Mouse (Mus musculus) limb, embryonic 10.5 days (tissue): Measurements from ENCODE around the gene Mcrip1. TPM values are rescaled to one million over a fixed set of nuclear protein-coding genes. Genes with fewer than 3 reads are reported as not detected.

Source experiments
- DNase-seq: peaks from one replicate; pipeline ENCODE4 v3.0.0-alpha.2; 2017; ENCODE audit warnings: low spot score
- H3K27ac ChIP-seq: fragments of 300-500 bp; sonication (generic); 2 replicates; pipeline ENCODE4 v1.5.1; 2016; ENCODE audit warnings: mild to moderate bottlenecking
- H3K27me3 ChIP-seq: fragments of 300-500 bp; sonication (generic); 2 replicates; pipeline ENCODE4 v1.6.1; 2016; ENCODE audit warnings: low read depth, mild to moderate bottlenecking; ENCODE audit not compliant: poor library complexity, severe bottlenecking
- H3K36me3 ChIP-seq: fragments of 300-500 bp; sonication (generic); 2 replicates; pipeline ENCODE4 v1.6.1; 2016; ENCODE audit warnings: mild to moderate bottlenecking, moderate library complexity
- H3K4me1 ChIP-seq: fragments of 300-500 bp; sonication (generic); 2 replicates; pipeline ENCODE4 v1.6.1; 2016
- H3K4me3 ChIP-seq: fragments of 300-500 bp; sonication (generic); 2 replicates; pipeline ENCODE4 v1.5.1; 2016; ENCODE audit warnings: mild to moderate bottlenecking, moderate library complexity
- H3K9me3 ChIP-seq: fragments of 300-500 bp; sonication (generic); replicated peaks from 2 replicates; pipeline ENCODE4 v1.6.1; 2016; ENCODE audit warnings: mild to moderate bottlenecking
- WGBS: fragments of 180-500 bp; shearing (Covaris S2); methylation state at CpG from one replicate; pipeline ENCODE4 v1.1.7; 2016; 5-methylcytosine and 5-hydroxymethylcytosine counted together
- polyA plus RNA-seq: library from polyadenylated mRNA; unstranded; fragments of >200 nt; fragmentation: Nextera tagmentation; extraction: Ambion mirVana; gene quantifications from 2 replicates; pipeline ENCODE4 v1.2.1, GENCODE M21; 2016

Mcrip1 gene
- polyA plus RNA-seq, 1 experiment from 2014 or later = 235 TPM

DNA sequence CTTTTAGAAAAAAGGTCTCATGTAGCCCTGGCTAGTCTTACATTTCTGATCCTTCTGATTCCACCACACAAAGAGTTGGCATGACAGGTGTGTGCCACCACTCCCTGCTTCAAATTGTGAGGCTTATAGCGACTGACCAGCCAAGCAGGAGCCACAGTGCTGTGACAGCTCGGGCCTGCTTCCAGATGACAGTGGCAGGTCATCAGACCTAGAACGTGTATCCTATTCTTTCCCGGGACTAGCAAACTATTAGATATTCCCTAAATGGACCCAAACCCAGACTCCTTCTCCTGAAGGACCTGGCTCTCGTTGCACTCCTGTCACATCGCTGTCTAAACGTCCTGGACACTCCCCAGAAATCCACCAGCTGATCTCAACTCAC, 750 bp downstream of the Mcrip1 start:
- peak overlapping the region; percentile 97 for H3K27ac ChIP-seq
- H3K27me3 ChIP-seq = no peaks in the 10 kb centered on the region
- peaks cover 38% of the 10 kb centered on the region for H3K36me3 ChIP-seq
- H3K4me3 ChIP-seq = peak overlapping the region; percentile 91
- no peak for DNase-seq
- 32% methylated on average over 7 of the region's 7 CpGs for WGBS
- H3K4me1 ChIP-seq = peaks cover 33% of the 10 kb centered on the region
- no peaks in the 10 kb centered on the region for H3K9me3 ChIP-seq

DNA sequence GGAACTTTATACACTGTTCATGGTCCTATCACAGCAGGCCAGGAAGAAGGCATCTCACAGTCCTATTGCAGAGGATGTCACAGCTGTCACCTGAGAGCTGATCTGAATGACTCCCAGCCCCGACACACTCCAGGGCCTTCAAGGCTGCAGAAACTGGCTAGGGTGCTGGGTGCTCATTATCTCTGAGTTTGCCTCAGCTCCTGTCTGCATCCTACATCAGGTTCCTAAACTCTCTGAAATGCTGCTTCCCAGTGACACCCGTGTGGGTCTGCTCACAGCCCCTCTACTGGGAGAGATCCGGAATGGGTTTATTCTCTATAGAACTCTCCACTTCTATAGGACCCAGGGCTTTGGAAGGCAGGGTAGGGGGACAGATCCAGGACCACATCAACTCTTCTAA, 1.3 kb downstream of the Mcrip1 start:
- H3K4me3 ChIP-seq = peak overlapping the region; percentile 91
- H3K4me1 ChIP-seq = peaks cover 33% of the 10 kb centered on the region
- H3K27me3 ChIP-seq = no peaks in the 10 kb centered on the region
- H3K9me3 ChIP-seq = no peaks in the 10 kb centered on the region
- H3K36me3 ChIP-seq = peaks cover 44% of the 10 kb centered on the region
- H3K27ac ChIP-seq = peak overlapping the region; percentile 97; the same call in 1 of the 2 replicates
- DNase-seq = no peak
- WGBS = 89% methylated on average over 3 of the region's 3 CpGs

GRCm38 (mm10) chr11:120547469-120547868, 2.1 kb downstream of the Mcrip1 start:
- peaks cover 52% of the 10 kb centered on the region for H3K36me3 ChIP-seq
- peaks cover 33% of the 10 kb centered on the region for H3K4me1 ChIP-seq
- H3K9me3 ChIP-seq = no peaks in the 10 kb centered on the region
- no peak overlapping the region for H3K27ac ChIP-seq
- H3K27me3 ChIP-seq = no peaks in the 10 kb centered on the region
- no peak for DNase-seq
- H3K4me3 ChIP-seq = no peak overlapping the region
- WGBS = 73% methylated on average over 2 of the region's 2 CpGs

DNA sequence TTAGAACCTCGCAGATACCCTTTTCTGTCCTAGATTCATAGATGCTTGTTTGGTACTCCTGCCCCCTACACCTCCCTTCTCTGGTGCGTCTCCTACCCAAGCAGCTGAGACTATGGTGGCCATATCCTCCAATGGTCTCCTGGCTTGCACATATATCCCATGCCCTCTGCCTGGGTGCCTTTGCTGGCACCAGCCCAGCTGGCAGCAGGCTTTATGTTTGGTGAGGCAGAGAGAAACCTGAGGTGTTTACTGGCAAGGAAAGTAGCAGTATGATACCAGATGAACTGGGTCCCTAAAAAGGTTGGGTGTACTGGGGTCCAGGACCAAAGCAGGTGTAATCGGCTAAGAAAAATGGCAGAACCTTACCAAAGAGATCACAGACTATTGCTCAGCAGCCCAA, 3.6 kb downstream of the Mcrip1 start:
- no peaks in the 10 kb centered on the region for H3K27me3 ChIP-seq
- H3K4me1 ChIP-seq = peaks cover 33% of the 10 kb centered on the region
- no peak overlapping the region for H3K27ac ChIP-seq
- DNase-seq = no peak
- peaks cover 59% of the 10 kb centered on the region for H3K36me3 ChIP-seq
- 91% methylated on average over 3 of the region's 3 CpGs for WGBS
- no peak overlapping the region for H3K4me3 ChIP-seq
- H3K9me3 ChIP-seq = no peaks in the 10 kb centered on the region

DNA sequence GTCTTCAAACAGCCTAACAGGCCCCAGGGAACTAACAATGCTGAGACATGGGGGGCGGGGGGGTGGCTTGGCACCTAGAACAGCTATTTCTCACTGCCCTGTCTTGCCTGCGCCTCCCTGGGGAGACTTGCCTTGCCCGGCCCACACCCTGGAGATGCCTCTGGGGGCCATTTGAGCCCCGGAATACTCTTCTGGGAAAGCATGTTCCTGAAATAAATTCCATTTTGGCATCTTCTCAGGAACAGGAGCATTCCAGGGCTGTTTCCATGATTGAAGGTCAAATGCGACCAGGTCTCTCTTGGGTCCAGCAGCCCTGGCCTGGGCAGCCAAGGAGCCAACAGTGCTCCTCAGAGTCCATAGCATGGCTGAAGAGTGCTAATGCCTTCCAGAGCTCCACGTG, 7.2 kb downstream of the Mcrip1 start:
- no peaks in the 10 kb centered on the region for H3K9me3 ChIP-seq
- H3K27ac ChIP-seq = no peak overlapping the region
- H3K36me3 ChIP-seq = peaks cover 52% of the 10 kb centered on the region
- WGBS = 84% methylated on average over 6 of the region's 6 CpGs
- H3K4me3 ChIP-seq = no peak overlapping the region
- H3K4me1 ChIP-seq = peaks cover 29% of the 10 kb centered on the region
- H3K27me3 ChIP-seq = no peaks in the 10 kb centered on the region
- no peak for DNase-seq

- Histone ChIP-seq H3K4me3 (no peak overlapping the region), H3K9me3 (no peaks in the 10 kb centered on the region), H3K27me3 (no peaks in the 10 kb centered on the region), H3K36me3 (peaks cover 49% of the 10 kb centered on the region), H3K27ac (no peak overlapping the region), H3K4me1 (peaks cover 28% of the 10 kb centered on the region)
- DNase-seq = no peak
- WGBS = 44% methylated on average over 4 of the region's 4 CpGs
Measured at GRCm38 (mm10) chr11:120541907-120542306, 7.6 kb downstream of the Mcrip1 start.

DNA sequence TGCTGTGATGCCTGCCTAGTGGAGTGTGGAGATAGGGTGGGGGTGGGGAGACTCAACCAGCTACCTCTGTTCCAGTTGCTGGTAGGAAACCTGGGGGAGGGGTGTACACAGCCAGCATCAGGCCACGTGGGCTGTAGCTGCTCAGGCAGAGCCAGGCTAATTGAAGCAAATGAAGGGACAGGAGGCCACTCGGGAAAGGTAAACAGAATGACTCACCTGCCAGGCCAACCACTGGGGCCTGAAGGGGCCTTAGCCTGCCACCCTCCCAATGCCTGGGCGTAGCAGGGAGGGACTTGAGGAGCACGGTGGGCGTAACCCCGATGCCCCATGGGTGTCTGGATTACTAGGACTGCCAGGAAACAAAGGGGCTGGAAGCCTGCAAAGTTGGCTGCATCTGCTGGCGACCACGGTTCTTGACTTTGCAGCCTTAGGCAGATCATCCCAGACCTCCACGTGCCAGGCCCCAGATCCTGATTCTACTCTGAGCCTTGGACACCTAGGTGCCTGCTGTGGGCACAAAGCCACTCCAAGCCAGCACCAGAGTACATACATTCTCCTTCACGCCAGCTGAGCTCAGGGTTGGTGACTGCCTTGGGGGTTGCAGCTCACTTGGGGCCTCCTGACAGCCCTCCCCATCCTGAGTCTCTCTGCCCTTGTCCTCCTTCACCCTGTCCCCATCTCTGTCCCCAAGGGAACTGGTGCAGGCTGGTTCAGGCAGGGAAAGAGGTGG, 10.1 kb downstream of the Mcrip1 start:
- Histone ChIP-seq H3K36me3 (peaks cover 28% of the 10 kb centered on the region), H3K9me3 (no peaks in the 10 kb centered on the region), H3K27ac (peak overlapping the region; percentile 83), H3K27me3 (peaks cover 14% of the 10 kb centered on the region), H3K4me1 (peaks cover 28% of the 10 kb centered on the region), H3K4me3 (peak overlapping the region; percentile 23; the same call in 1 of the 2 replicates)
- 40% methylated on average over 10 of the region's 10 CpGs for WGBS
- peak; percentile 49 for DNase-seq

DNA sequence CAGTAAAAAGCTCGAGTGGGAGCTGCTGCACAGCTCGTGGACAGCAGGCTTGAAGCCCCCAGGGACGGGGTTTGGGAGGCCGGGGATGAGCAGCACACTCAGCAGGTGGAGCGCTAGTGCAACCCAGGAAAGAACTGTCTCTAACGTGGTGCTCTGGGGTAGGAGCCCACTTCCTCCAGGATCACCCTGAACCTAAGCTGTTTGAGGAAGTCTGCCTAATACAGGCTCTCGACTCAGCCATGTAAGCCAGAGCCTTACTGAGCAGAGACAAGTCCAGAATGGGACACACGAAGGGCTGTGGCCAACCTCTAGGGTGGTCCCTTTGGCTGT, 10.6 kb downstream of the Mcrip1 start:
- H3K4me1 ChIP-seq = peaks cover 28% of the 10 kb centered on the region
- DNase-seq = no peak

DNA sequence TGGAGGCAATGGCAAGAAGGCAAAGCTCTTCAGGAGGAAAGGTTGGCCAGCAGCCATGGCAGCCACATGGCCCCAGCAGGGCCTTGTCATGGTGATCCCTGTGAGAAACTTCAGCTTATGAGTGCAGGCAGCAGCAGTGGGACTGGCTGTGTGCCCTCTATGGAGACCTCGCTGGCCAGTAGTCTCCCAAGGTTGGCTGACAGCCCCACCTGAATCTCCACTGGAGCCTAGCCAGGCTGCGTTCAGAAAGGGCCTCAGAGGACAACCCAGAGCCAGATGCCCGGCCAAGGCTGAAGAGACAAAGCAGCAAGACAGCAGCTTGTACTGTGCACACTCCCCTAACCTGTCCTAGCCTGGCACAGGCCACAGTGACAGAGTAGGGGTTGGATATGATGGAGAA, 11.0 kb downstream of the Mcrip1 start:
- 90% methylated on average over 3 of the region's 3 CpGs for WGBS
- no peak for DNase-seq
- Histone ChIP-seq H3K4me3 (0 out of 2 replicates have a peak overlapping the region, but pooled peaks have one; percentile 6), H3K36me3 (peaks cover 18% of the 10 kb centered on the region), H3K27me3 (peaks cover 24% of the 10 kb centered on the region), H3K27ac (peak overlapping the region; percentile 83), H3K9me3 (no peaks in the 10 kb centered on the region), H3K4me1 (peaks cover 28% of the 10 kb centered on the region)

More for the DNA sequence above, 10.6 kb downstream of the Mcrip1 start:
- Histone ChIP-seq H3K4me3 (peak overlapping the region; percentile 23; the same call in 1 of the 2 replicates), H3K9me3 (no peaks in the 10 kb centered on the region), H3K27ac (peak overlapping the region; percentile 83), H3K36me3 (peaks cover 22% of the 10 kb centered on the region), H3K27me3 (peaks cover 19% of the 10 kb centered on the region)
- 67% methylated on average over 8 of the region's 8 CpGs for WGBS

- H3K36me3 ChIP-seq = no peaks in the 10 kb centered on the region
- no peak overlapping the region for H3K27ac ChIP-seq
- H3K4me3 ChIP-seq = no peak overlapping the region
- H3K4me1 ChIP-seq = peaks cover 37% of the 10 kb centered on the region
- H3K27me3 ChIP-seq = peaks cover 50% of the 10 kb centered on the region
- H3K9me3 ChIP-seq = no peaks in the 10 kb centered on the region
- WGBS = 68% methylated on average over 3 of the region's 3 CpGs
- no peak for DNase-seq
Measured at GRCm38 (mm10) chr11:120535804-120536203, 13.7 kb downstream of the Mcrip1 start.

DNA sequence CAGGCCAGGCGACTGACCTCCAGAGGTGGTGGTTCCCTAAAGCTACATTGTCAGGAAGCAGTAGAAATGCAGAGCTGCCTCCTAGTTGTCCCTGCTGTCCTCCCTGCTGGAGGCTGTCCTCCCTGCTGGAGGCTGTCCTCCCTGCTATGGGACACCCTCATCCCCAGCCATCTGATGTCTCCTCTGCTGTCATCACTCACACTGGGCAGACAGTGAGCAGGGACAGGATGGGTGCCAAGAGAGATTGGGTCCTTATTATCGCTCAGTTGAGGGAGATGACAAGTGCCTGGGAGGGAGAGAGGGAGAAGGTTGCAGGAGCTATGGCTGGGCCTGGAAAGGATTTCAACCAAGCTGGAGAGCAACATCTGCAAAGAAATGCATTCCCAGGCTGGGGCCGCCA, 14.4 kb downstream of the Mcrip1 start:
- Histone ChIP-seq H3K4me3 (no peak overlapping the region), H3K36me3 (no peaks in the 10 kb centered on the region), H3K27ac (no peak overlapping the region), H3K4me1 (peaks cover 37% of the 10 kb centered on the region), H3K27me3 (peaks cover 57% of the 10 kb centered on the region), H3K9me3 (no peaks in the 10 kb centered on the region)
- DNase-seq = no peak
- 81% methylated on average over 3 of the region's 3 CpGs for WGBS

DNA sequence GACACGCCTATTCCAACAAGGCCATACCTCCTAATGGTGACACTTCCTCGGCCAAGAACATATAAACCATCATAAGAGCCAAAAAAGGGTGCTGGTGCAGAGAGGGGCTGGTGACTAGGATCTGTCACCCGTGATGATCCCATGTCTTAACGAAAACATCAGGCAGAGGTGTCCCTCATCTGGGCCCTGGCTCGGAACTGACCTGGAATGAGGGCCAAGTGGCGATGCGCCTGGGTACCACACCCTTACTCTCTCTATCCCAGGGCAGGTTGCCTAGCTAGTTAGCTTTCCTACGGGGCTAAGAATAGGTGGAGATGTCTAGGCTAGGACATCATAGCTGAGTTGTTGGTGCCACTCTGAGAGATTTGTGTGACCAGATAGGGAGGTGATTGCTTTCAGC, 15.4 kb downstream of the Mcrip1 start:
- no peaks in the 10 kb centered on the region for H3K36me3 ChIP-seq
- no peak overlapping the region for H3K27ac ChIP-seq
- H3K4me1 ChIP-seq = peaks cover 28% of the 10 kb centered on the region
- no peak for DNase-seq
- no peaks in the 10 kb centered on the region for H3K9me3 ChIP-seq
- H3K27me3 ChIP-seq = peaks cover 67% of the 10 kb centered on the region
- WGBS = 87% methylated on average over 8 of the region's 8 CpGs
- no peak overlapping the region for H3K4me3 ChIP-seq

DNA sequence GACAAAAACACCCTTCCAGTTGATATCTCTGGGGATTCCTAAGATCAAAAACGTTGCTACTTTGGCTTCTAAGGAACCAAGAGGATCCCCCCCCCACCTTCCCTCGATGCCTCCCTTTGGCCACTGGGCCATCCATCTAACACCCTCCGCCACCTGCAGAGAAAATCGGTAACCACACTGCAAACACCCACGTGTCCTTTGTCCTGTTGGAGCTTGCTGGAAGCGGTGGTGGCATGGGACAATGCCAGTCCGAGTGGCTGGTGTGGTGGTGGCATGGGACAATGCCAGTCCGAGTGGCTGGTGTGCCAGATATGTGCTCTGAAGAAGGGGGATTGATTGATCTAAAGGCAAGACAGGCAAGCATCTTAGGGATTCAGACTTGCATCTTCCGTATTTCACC, 17.9 kb downstream of the Mcrip1 start:
- H3K4me1 ChIP-seq = peaks cover 18% of the 10 kb centered on the region
- H3K27ac ChIP-seq = no peak overlapping the region
- no peaks in the 10 kb centered on the region for H3K36me3 ChIP-seq
- peaks cover 87% of the 10 kb centered on the region for H3K27me3 ChIP-seq
- WGBS = 32% methylated on average over 9 of the region's 9 CpGs
- H3K4me3 ChIP-seq = no peak overlapping the region
- no peak for DNase-seq
- H3K9me3 ChIP-seq = no peaks in the 10 kb centered on the region
